Mouse (Mus musculus): ENCODE measurements around the gene Smpdl3b.
"Not testable (repeated sequence)": the region's sequence is repeated elsewhere in the genome, so short reads cannot be mapped to it uniquely, and the experiment has no call there.

The Smpdl3b gene

GRCm38 (mm10) chr4:132756974-132757373 is at the start of gene Smpdl3b:
Smpdl3b (minus strand) TSS chr4:132757252.
- peak; percentile 77 for DNase-seq (ENCODE audit: low spot score)

GRCm38 (mm10) chr4:132806620-132807191 is 49.7 kb upstream of the Smpdl3b start:
- DNase-seq (ENCODE audit: low spot score), result no peak

- DNase-seq (ENCODE audit: low spot score), result no peak
These were observed 48.6 kb upstream of the Smpdl3b start for GRCm38 (mm10) chr4:132805599-132806197.

- DNase-seq (ENCODE audit: low spot score), result no peak
These were observed 48.1 kb upstream of the Smpdl3b start for GRCm38 (mm10) chr4:132805146-132805545.

GRCm38 (mm10) chr4:132804331-132804730 is 47.3 kb upstream of the Smpdl3b start:
- DNase-seq (ENCODE audit: low spot score), result no peak

- no peak for DNase-seq (ENCODE audit: low spot score)
These were observed 46.8 kb upstream of the Smpdl3b start for GRCm38 (mm10) chr4:132803876-132804275.

GRCm38 (mm10) chr4:132803212-132803611 is 46.2 kb upstream of the Smpdl3b start:
- DNase-seq (ENCODE audit: low spot score), result no peak

- no peak for DNase-seq (ENCODE audit: low spot score)
These were observed 45.2 kb upstream of the Smpdl3b start for GRCm38 (mm10) chr4:132802171-132802637.

GRCm38 (mm10) chr4:132801176-132802077 is 44.4 kb upstream of the Smpdl3b start:
- DNase-seq (ENCODE audit: low spot score), result no peak

- DNase-seq (ENCODE audit: low spot score), result no peak
These were observed 42.8 kb upstream of the Smpdl3b start for GRCm38 (mm10) chr4:132799845-132800244.

- not testable (repeated sequence) for DNase-seq (ENCODE audit: low spot score)
These were observed 41.6 kb upstream of the Smpdl3b start for GRCm38 (mm10) chr4:132798666-132799065.

GRCm38 (mm10) chr4:132798028-132798427 is 41.0 kb upstream of the Smpdl3b start:
- no peak for DNase-seq (ENCODE audit: low spot score)

GRCm38 (mm10) chr4:132797461-132797860 is 40.4 kb upstream of the Smpdl3b start:
- no peak for DNase-seq (ENCODE audit: low spot score)

- peak; percentile 77 for DNase-seq (ENCODE audit: low spot score)
These were observed 39.3 kb upstream of the Smpdl3b start, which contains the start of gene Themis2 for GRCm38 (mm10) chr4:132796196-132796886. Themis2 (minus strand) TSS chr4:132796387.

GRCm38 (mm10) chr4:132795171-132795570 is 38.1 kb upstream of the Smpdl3b start:
- DNase-seq (ENCODE audit: low spot score), result no peak

GRCm38 (mm10) chr4:132794760-132795159 is 37.7 kb upstream of the Smpdl3b start:
- DNase-seq (ENCODE audit: low spot score), result no peak

GRCm38 (mm10) chr4:132794028-132794427 is 37.0 kb upstream of the Smpdl3b start:
- DNase-seq (ENCODE audit: low spot score), result no peak

GRCm38 (mm10) chr4:132793322-132794004 is 36.4 kb upstream of the Smpdl3b start:
- DNase-seq (ENCODE audit: low spot score), result not testable (repeated sequence)

- no peak for DNase-seq (ENCODE audit: low spot score)
These were observed 32.7 kb upstream of the Smpdl3b start for GRCm38 (mm10) chr4:132789731-132790130.

GRCm38 (mm10) chr4:132785228-132785627 is 28.2 kb upstream of the Smpdl3b start:
- no peak for DNase-seq (ENCODE audit: low spot score)

GRCm38 (mm10) chr4:132783732-132784131 is 26.7 kb upstream of the Smpdl3b start:
- no peak for DNase-seq (ENCODE audit: low spot score)

Measured in retina, embryonic 14.5 days (tissue).